Mouse (Mus musculus): ENCODE data around the gene Lrrc4. TPM values are rescaled to one million over a fixed set of nuclear protein-coding genes. Genes with fewer than 3 reads are reported as not detected.

Gene Lrrc4
- polyA plus RNA-seq, 1 experiment = 0.32 TPM

GRCm38 (mm10) chr6:28615408-28615807 lies 216.1 kb downstream of the Lrrc4 start:
- Histone ChIP-seq H3K4me3 (ENCODE audit: insufficient read depth, poor library complexity, severe bottlenecking) (no peak overlapping the region), H3K79me2 (ENCODE audit: control insufficient read depth, insufficient read depth) (peaks cover 96% of the 10 kb centered on the region), H3K27me3 (ENCODE audit: control insufficient read depth, insufficient read depth, insufficient read length) (no peaks in the 10 kb centered on the region), H3ac (ENCODE audit: control insufficient read depth, insufficient read length, low read depth) (no peak overlapping the region), H3K36me3 (ENCODE audit: control insufficient read depth, insufficient read depth) (peaks cover 8% of the 10 kb centered on the region), H3K79me3 (ENCODE audit: low read depth) (peaks cover 46% of the 10 kb centered on the region)
- no peak for TF ChIP-seq CTCF (IDR thresholded peaks at IDR 0.05; ENCODE audit: control insufficient read depth, insufficient read depth, insufficient read length)
- TF ChIP-seq USF1 (IDR thresholded peaks at IDR 0.05; ENCODE audit: low read depth) = no peak
- no peak for TF ChIP-seq MYOG (IDR thresholded peaks at IDR 0.05; ENCODE audit: control insufficient read depth, extremely low read depth, insufficient read length)
- no peak for TF ChIP-seq MAX (IDR thresholded peaks at IDR 0.05)
- TF ChIP-seq CEBPB (IDR thresholded peaks at IDR 0.05; ENCODE audit: low read depth) = no peak
- TF ChIP-seq FOSL1 (IDR thresholded peaks at IDR 0.05; ENCODE audit: insufficient read depth, low read length, poor library complexity, severe bottlenecking) = no peak
- no peak for TF ChIP-seq MYOD1 (IDR thresholded peaks at IDR 0.05; ENCODE audit: control insufficient read depth, insufficient read length, low read depth)

GRCm38 (mm10) chr6:28614856-28615255 lies 216.7 kb downstream of the Lrrc4 start:
- H3K79me2 ChIP-seq (ENCODE audit: control insufficient read depth, insufficient read depth) = peaks cover 96% of the 10 kb centered on the region
- H3ac ChIP-seq (ENCODE audit: control insufficient read depth, insufficient read length, low read depth) = no peak overlapping the region
- no peak overlapping the region for H3K4me3 ChIP-seq (ENCODE audit: insufficient read depth, poor library complexity, severe bottlenecking)
- peaks cover 45% of the 10 kb centered on the region for H3K79me3 ChIP-seq (ENCODE audit: low read depth)
- H3K27me3 ChIP-seq (ENCODE audit: control insufficient read depth, insufficient read depth, insufficient read length) = no peaks in the 10 kb centered on the region
- H3K36me3 ChIP-seq (ENCODE audit: control insufficient read depth, insufficient read depth) = peaks cover 8% of the 10 kb centered on the region
- no peak for TF ChIP-seq MYOD1 (IDR thresholded peaks at IDR 0.05; ENCODE audit: control insufficient read depth, insufficient read length, low read depth)
- no peak for TF ChIP-seq CTCF (IDR thresholded peaks at IDR 0.05; ENCODE audit: control insufficient read depth, insufficient read depth, insufficient read length)
- TF ChIP-seq MAX (IDR thresholded peaks at IDR 0.05) = no peak
- TF ChIP-seq MYOG (IDR thresholded peaks at IDR 0.05; ENCODE audit: control insufficient read depth, extremely low read depth, insufficient read length) = no peak
- no peak for TF ChIP-seq USF1 (IDR thresholded peaks at IDR 0.05; ENCODE audit: low read depth)
- no peak for TF ChIP-seq FOSL1 (IDR thresholded peaks at IDR 0.05; ENCODE audit: insufficient read depth, low read length, poor library complexity, severe bottlenecking)
- no peak for TF ChIP-seq CEBPB (IDR thresholded peaks at IDR 0.05; ENCODE audit: low read depth)

DNA sequence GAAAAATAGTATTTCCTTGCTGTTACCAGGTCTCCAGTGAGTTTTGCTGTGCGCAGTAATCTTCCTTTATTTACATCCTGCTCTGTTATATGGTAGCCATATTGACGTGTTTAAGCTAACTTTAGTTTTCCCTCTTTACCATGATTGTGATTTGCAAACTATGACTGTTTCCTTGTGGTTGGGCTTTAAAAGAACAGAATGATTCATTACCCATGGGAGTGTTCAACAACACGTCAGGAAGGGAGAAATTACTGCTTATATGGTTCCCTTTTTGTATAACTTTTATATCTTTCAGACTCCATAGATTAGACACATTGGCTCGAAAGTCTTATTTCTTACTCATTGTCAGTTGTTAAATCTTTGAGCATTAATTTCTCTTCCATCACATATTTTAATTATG lies 218.1 kb downstream of the Lrrc4 start:
- Histone ChIP-seq H3K4me3 (ENCODE audit: insufficient read depth, poor library complexity, severe bottlenecking) (no peak overlapping the region), H3K36me3 (ENCODE audit: control insufficient read depth, insufficient read depth) (peaks cover 3% of the 10 kb centered on the region), H3K79me2 (ENCODE audit: control insufficient read depth, insufficient read depth) (peaks cover 96% of the 10 kb centered on the region)

More for the DNA sequence above, 218.1 kb downstream of the Lrrc4 start:
- Histone ChIP-seq H3ac (ENCODE audit: control insufficient read depth, insufficient read length, low read depth) (no peak overlapping the region), H3K27me3 (ENCODE audit: control insufficient read depth, insufficient read depth, insufficient read length) (no peaks in the 10 kb centered on the region), H3K79me3 (ENCODE audit: low read depth) (peaks cover 46% of the 10 kb centered on the region)
- TF ChIP-seq CTCF (IDR thresholded peaks at IDR 0.05; ENCODE audit: control insufficient read depth, insufficient read depth, insufficient read length) (no peak), USF1 (IDR thresholded peaks at IDR 0.05; ENCODE audit: low read depth) (no peak), MYOD1 (IDR thresholded peaks at IDR 0.05; ENCODE audit: control insufficient read depth, insufficient read length, low read depth) (no peak), CEBPB (IDR thresholded peaks at IDR 0.05; ENCODE audit: low read depth) (no peak), MAX (IDR thresholded peaks at IDR 0.05) (no peak), MYOG (IDR thresholded peaks at IDR 0.05; ENCODE audit: control insufficient read depth, extremely low read depth, insufficient read length) (no peak), FOSL1 (IDR thresholded peaks at IDR 0.05; ENCODE audit: insufficient read depth, low read length, poor library complexity, severe bottlenecking) (no peak)

Other genes starting within 250 kb of the Lrrc4 start
- gene Lep, start 228.5 kb upstream of the Lrrc4 start, polyA plus RNA-seq (2012; fragmentation: generic; extraction: Trizol) = not detected

Measured in C2C12 (cell line).